Mouse (Mus musculus) heart, adult 18-20 months (tissue): ENCODE data around the gene Ahcyl1. TPM values are rescaled to one million over a fixed set of nuclear protein-coding genes. Genes with fewer than 3 reads are reported as not detected.

Source experiments
- DNase-seq, 2 experiments: peaks; one replicate each; pipeline ENCODE4 v3.0.0; 2021 to 2022; ENCODE audit warnings: mixed read lengths in 1 of 2
- total RNA-seq, 2 experiments: library from RNA; stranded (reverse); gene quantifications; 2 replicates each; pipeline ENCODE4 v1.2.3; 2021

Gene Ahcyl1
- total RNA-seq, 2 experiments from 2014 or later: 73.1 to 90.9 TPM

DNA sequence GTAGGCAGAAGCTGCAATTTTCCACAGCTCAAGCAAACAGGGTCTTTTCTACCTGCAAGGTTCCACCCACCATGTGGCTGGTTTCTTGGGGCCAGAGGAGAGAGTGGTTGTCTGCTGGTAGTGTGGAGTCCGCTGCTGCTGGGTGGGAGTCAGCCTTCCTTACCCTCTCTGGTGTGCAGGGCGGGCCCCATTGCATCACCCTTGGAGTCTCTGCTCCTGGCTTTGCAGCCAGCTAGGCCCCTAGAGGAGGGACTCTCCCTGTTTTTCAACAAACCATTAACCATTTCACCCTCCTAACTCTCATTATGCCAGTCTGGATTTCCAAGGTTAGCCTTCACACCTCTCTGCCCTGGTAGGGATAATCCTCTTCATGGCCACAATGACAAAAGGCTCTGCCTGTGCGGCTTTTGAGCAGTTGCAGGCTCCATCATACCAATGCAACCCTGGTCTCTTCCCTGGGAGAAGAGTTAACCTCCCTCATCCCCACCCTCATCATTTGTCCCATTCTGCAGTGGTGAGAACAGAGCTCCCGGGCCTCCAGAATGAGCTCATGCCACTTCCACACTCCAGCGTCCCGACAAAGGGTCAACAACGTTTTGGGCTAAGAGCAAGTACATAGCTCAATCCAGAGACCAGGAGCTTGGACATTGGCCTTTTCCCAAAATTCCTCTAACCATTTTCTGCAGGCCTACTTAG, 7.5 kb upstream of the Ahcyl1 start:
- peak; percentile 78 to 85 for DNase-seq

DNA sequence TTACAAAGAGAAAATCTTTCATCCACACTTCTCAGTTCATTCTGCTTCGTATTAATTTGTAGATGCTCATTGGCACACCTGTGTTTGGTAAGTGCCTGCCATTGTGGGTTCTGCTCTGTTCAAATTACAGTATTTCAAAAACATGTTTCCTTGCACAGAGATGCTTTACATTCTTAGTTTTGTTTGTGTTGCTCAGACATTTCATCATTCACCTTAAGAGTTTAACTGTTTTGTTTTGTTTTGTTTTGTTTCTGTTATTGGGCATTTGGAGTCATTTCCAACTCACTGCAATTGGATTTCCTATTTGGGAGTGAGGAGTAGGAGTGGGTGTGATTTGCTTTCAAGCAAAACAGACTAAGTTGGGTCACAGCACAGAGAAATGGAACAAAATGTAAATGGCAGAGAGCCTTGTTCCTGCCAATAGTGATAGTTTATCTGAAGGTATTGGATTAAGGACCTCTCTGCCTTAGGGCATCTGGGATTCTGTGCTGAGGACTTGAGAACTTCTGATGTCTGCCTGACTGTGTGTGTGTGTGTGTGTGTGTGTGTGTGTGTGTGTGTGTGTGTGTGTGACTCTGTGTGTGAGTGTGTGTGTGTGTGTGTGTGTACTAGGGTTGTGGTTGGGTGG, 5.5 kb upstream of the Ahcyl1 start:
- no peak for DNase-seq

DNA sequence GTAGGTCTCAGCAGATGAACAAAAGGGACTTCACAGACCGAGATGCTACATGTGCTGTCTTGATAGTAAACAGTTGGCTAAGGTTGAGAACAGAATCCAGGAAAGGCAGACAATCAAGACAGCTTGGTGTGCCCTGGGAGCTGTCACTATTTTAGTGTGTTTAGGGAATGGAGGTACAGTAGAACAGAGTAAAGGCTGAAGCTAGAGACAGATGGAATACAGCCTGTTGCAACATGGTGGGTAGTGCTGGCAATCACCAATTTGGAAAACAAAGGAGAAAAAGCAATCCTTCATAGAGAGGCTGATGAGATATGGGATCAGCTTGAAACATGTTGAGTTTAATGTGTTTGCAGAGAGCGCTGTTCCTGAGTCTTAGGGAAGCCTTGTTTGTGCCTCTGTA, 4.3 kb upstream of the Ahcyl1 start:
- no peak for DNase-seq

DNA sequence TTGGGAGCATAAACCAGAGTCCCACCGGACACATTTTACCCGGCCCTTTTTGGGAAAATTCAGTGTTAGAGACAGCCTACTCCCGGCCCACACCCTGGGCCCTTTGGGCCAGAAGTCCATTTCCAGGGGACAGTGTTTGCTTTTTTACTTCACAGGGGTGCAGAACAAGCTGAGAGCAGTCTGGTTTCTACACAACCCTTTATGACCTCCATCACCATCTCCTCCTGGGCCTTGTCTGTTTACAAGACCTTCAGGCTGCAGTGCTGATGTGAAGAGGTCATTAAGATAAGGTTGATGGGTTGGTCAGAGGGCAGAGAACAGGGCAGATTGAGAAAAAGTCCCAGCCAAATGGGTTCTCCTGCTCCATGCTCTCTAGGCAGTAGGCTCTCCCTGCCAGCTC, 550 bp upstream of the Ahcyl1 start:
- no peak for DNase-seq

DNA sequence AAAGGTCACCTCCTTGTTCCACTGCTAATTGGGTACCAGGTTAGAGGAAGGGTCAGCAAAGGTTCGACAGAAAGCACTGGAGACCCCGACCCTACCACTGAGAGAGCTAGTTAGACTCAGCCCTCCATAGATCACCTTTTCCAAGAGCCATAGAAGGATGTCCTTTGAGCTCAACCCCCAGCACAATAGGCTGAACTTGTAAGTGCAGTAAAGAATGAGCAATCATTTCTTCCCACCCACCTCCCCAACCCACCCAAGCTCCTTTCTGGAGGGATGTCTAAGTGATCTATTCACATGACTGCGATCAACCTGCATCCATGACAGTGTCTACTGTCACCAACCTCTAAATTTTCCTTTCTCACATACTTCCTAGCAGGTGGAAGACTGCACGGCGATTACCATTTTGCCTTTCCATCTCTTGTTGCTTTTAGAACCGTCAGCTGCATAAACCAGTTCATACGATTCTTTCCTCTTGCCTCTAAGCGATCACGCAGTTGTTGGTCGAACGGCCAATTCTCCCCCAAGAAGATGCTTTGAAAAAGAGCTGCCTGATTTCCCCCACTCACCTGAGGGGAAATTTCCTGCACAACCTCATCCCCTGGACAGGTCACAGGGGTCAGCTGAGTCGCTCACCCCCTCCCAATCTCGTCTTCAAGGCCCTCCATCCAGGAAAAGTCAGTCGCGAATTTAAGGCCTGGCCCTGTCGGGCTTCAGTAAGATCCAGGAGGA, 977 bp downstream of the Ahcyl1 start:
- DNase-seq: no peak

DNA sequence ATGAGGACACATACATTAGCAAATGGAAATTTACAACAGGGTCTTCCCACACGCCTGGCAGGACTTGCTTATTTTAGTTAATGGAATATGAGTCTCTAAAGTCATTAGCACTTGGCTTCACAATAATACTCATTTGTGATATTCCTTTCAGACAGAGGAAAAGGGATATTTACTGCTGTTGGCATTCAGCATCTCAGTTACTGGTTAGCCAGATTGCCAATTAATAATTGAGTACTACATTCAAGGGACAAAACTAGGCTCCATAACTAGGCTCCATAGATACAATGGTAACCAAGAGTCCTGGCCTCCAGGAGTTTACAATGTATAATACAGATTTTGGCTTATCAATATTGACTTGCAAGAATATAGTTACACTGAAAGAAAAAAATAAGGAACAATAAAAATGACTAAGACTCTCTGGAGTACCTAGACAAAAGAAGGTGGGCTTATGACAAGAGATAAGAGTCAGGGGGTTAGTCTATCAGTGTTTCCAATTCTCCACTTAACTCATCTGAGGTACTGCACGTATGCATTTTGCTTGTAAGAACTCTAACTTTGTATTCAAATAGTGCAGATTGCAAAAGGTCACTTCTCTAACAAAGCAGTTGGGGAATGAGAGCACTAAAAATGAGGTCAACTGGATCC, 2.0 kb downstream of the Ahcyl1 start:
- no peak for DNase-seq

DNA sequence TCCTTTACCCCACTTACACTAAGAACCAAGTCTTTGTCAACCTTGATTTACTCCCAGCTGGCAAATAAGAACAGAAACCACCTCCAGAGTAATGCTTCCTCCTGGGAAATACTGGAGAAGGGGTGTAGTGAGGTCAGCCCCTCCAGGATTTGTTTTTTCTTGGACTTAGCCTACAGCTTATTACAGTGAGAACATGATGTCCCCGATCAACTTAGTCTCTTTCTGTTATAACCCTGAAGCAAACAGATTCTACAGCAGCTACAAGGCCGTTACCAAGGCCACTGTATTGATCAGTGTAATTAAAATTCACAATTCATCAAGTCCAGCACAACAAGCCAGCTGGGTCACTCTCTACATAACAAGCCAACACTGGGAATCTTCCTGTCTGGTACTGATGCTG, 6.0 kb downstream of the Ahcyl1 start:
- peak in 1 of 2 experiments; percentile 30 for DNase-seq

DNA sequence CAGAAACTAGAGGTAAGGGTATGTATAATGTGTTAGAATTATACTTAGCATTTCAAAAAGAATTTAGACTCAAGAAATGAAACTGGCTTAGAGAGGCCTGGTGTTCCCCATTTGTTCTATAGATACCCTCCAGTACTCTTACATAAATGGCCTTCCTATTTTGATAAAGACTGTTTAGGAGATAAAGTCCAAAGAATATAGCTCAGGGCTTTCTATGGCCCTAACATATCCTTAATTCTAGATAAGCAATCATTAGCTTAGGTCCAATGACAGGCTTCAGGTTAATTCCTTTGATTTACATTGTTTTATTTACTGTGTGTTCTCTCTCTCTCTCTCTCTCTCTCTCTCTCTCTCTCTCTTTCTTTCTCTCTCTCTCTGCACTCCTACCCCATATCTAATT, 7.1 kb downstream of the Ahcyl1 start:
- DNase-seq: no peak

DNA sequence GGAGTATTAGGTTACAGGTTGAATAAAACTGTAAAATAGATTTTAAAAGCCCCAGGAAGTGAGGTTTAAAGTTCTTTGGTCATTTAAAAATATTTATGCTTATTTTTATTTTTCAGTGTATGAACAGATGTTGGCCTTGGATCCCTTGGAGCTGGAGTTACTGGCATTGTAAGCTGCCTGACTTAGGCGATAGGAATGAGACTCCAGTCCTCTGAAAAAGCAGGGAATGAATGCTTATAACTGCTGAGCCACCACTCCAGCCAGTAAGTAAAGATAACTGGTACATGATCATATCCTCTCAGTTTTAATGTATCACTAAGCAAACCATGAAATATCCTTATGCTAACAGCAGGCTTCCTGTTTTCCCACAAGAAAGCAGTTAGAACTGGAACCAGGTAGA, 8.1 kb downstream of the Ahcyl1 start:
- DNase-seq: no peak

DNA sequence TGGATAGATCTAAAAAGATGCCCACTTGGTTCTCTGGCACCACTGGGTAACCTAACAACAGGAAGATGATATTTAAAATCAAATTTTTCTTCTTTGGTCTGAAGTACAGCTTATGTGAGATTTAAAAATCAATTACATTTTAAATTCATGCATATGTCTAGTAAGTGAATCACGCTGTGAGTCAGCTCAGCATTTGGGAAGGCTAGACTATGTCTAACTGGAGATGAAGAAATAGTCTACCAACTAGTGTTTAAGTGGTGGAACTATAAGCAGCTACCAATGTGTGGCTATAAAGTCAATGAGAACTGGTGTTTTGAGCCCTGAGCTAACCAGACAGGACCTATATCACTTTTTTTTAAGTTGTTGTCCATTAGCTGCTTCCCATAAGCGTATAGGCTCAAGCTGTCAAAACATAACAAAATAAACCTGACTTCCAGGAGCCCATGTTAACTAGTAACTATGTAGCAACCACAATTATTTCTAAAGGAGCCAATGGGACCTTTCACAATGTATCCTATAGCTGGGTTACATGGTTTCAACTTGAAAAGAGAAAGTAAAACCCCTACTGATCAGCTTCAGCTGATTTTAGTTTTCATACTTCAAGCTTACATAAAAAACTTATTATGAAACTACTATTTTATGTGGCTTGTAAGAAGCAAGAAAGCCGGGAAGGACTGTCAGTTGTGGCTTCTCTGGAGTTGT, 9.9 kb downstream of the Ahcyl1 start:
- DNase-seq: no peak

DNA sequence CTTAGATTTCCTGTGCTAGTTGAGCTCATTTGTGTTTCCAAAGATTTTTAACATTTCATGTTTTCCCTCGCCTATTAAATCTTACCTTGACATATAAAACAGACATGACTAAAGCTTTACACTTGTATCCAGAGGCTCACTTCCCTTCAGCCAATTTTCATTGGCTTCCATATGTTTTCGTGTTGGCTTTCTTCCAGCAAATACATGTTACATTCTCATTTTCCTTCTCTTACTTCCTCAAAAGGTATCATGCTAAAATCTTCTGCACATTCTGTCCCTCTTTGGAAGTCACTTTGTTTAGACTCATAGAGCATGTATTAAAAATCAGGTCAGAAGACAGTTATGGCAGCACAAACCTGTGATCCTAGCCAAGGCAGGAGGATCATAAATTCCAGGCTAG, 10.7 kb downstream of the Ahcyl1 start:
- DNase-seq: no peak

DNA sequence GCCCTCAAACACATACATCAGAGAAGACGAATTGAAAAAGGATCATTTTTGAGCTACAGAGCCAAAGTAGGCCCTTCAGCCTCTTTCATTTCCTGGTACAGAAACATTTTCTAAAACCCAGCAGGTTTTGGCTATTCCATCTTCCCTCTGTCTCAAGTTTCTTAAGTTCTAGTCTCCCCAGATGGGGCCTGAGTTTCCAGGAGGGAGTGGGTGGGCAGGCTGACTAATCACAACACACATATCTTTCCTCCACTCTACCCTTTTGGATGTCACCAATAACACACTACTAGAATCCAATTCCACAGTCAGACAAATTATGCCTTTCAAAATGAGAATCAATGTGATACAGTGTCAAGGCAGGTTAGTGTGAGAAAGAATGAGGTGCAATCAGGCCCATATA, 12.8 kb downstream of the Ahcyl1 start:
- no peak for DNase-seq

DNA sequence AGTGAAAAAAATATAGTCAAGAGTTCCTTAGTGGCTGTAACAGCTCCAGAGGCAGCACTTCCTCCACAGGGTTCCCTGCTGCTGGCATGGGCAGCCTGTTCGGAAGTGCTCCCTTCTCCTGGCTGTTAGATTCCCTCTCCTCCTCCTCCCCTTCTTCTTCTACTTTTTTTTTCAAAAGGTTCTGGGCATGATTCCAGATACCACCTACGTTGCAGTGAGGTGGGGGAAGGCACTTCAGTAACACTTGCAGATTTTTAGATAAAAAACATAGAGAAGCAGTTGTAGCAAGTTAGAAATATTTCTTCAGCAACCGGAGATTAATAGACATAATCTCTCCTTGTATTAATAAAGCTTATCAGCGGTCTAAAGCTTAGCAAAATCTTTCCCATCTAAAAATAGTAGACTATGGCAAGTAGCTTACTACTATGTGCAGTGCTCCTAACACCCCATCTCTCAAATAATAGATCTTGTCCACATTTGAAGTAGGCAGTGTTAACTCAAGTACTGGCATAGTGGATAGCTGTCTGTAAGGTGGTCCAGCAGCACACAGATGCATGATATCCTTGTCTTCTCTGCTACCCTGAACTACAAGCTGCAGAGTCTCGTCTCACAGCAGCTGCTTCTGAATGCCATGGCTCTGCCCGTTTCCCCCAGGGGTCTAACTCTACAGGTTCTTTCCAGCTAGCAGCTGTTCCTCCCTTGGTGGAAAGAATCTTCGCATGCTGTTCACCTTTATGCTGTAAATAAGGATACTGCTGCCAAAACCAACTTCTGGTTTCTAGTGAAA, 15.4 kb downstream of the Ahcyl1 start:
- DNase-seq: peak; percentile 45 to 58

DNA sequence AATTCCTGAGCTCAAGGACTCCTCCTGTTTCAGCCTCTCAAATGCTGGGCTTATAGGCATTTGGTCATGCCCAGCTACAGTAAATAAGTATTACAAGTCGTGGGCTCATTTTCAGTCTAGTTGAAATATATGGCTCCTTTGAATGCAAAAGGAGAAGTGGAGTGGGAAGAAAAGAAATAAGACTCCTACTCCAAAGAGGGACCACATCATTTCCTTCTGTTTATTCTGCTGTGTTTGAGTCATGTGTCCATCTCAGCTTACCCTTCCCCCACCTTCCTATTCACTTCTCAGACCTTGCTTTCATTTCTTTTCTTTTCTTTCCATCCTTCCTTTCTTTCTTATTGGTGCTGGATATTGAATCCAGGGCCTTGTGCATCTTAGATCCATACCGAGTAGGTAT, 24.9 kb downstream of the Ahcyl1 start:
- no peak for DNase-seq

DNA sequence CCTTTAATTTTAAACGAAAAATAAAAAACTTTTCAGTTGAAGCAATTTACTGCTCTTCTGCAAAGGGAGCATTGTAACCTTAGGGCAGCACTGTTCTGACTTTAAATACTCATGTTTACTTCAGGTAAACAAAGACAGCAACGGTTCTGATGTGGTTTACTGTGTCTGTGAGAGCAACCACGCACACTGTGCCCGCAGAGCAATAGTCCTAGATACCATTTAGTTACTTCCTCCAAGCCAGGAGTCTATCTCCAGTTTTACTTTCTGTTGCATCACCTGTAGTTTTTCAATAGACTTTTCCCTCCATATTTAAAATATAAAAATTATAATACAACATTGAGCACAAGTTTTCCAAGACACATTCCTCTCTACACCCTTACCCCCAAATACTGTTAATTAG, 25.9 kb downstream of the Ahcyl1 start:
- no peak for DNase-seq

DNA sequence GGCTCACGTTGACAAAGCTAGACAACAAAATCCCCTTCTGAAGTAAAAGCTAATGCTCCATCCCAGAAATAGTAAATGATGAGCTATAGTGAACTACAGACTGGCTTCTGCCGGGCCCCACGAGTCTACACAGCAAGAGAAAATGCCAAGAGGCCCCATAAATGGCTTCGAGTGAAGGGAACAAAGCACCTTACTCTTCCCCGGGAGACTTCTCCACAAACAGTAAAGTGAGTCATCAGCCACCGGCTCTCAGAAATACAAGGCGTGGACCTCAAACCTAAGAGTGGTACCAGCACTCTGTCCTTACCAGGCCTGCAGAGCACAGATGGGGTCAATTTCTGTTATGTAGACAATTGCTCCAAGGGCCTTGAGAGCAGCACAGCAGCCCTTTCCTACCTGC, 27.6 kb downstream of the Ahcyl1 start:
- DNase-seq: no peak

DNA sequence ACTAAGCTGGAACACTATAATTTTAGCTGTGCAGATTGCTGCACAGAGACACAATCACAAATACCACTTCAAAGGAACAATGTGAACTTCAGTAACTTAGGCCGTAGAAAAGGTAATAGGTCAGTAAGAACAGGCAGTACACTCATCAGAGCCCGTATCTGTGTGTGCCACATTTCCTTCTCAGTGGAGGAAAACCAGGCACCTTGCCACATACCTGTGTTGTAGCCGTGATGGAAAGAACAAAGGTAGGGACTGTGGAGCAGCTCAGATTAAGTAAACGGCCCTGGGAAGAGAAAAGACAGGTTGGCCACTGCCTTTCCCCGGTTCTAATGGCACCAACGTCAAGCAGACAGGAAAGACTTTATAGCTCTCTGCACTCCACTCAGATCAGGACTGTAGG, 28.9 kb downstream of the Ahcyl1 start:
- no peak for DNase-seq

DNA sequence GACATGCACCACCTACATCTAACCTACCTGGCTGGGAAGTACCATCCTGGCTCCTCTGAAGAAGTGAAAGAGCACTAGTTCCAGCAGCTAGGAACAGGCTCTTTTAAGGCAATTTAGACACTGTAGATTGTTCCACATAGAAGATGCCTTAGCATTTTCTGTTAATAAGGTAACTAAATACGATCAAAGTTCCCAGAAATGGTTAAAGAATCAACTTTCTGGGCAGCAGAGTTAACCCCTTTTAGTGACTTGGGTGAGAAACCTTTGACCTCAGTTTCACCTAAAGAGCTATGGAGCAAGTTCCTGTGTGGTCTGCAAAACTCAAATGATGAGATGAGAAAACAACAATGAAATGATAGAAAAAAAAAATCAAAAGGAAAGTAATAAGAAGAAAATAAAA, 31.7 kb downstream of the Ahcyl1 start:
- DNase-seq: no peak

DNA sequence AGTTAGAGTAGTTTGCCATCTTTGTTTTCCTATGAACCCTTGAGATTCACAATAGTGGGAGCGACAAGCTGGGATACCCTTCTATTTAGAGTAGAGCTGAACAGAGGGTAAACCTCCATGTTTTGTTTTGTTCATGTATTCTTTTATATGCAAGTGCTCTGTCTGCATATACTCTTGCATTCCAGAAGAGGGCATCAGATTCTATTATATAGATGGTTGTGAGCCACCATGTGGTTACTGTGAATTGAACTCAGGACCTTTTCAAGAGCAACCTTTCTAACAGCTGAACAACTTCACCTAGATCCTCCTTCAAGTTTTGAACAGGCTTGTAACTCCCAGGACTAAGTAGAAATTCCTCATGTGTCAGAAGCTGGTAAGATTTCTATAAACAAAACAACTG, 37.4 kb downstream of the Ahcyl1 start:
- no peak for DNase-seq

DNA sequence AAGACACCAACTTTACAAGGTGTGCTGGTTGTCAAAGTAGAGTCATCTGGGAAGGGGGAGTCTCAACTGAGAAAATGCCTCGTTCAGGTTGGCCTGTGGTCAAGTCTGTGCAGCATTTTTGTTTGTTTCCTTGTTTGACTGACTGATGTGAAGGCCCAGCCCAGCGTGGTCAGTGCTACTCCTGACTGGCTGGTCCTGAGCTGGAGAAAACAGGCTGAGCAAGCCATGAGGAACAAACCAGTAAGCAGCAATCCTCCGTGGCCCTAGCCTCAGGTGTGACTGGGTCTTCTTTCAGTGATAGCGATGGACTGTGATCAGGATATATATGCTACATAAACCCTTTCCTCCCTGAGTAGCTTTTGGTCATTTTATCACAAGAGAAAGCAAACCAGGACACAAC, 39.5 kb downstream of the Ahcyl1 start:
- no peak for DNase-seq

DNA sequence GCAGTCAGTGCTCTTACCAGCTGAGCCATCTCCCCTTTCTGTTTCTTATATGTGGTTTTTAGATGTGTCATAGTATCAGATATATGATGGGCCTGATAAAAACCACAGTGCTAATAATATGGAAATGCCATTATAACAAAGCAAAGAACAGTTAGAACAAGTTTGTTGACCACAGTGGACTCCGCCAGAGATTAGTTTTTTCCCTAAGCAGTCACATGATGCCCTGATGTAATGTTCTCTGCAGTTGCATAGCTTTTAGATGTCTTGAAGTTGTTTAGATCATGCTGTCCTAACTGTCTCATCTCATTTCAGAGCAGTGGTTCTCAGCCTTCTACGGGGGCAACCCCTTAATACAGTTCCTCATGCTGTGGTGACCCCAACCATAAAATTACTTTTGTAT, 40.2 kb downstream of the Ahcyl1 start:
- no peak for DNase-seq

DNA sequence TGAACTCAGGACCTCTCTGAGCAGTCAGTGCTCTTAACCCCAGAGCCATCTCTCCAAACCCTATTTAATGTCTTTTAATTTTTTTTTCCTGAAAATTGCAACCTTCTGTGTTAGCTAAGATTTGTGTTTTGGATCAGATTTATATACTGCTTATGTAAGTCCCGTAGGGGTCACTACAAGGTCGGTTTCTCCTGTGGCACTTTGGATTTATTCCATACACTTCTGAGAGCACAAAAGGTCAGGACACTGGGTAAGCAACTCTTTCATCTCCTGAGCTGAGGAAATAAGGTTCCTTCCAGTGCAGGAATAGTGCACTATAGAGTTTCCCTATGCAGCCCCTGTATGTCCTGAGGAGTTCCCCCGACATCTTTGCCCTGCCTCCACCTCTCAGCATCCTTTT, 40.9 kb downstream of the Ahcyl1 start:
- no peak for DNase-seq
